Mouse (Mus musculus): ENCODE data around the gene Ubap1l.
A peak's percentile ranks its signal among the peaks of the same experiment; 100 is the strongest.

The Ubap1l gene

DNA sequence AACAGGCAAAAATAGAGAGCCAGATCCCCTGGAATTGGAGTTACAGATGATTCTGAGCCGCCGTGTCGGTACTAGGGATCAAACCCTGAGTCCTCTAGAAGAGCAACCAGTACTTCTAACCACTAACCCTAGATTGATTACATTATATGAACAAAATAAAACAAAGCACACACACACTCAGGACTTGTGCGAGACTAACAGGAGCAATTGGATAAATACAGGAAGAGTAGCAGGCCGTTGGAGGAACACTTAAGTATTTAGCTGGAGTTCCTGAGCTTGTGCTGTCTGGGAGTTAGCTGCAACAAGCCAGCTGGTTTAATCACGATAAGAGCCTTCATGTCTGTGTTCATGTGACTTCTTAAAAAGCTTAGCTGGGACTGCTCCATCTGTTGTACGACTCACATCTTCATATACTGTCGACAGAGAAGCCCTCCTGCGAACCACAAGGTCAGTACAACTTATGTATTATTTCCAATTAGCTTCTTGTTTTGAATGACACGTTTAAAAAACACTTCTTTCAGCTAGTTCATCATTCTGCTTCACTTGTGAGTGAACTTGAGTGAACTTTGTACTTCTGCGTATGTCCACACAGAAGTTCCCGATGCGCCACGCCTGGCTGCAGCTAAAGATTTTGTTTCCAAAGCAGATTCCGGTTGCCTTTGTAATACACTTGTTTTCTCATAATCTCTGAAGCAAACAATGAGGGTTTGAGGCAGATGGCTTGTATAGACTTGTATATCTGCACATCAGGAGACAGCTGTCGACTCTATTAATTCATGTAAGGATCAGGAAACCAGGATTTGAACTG, at the start of gene Ubap1l:
Ubap1l (plus strand) TSS at position 401 of the 808 bp plus-strand sequence.
- DNase-seq (ENCODE audit: low read depth) = no peak

DNA sequence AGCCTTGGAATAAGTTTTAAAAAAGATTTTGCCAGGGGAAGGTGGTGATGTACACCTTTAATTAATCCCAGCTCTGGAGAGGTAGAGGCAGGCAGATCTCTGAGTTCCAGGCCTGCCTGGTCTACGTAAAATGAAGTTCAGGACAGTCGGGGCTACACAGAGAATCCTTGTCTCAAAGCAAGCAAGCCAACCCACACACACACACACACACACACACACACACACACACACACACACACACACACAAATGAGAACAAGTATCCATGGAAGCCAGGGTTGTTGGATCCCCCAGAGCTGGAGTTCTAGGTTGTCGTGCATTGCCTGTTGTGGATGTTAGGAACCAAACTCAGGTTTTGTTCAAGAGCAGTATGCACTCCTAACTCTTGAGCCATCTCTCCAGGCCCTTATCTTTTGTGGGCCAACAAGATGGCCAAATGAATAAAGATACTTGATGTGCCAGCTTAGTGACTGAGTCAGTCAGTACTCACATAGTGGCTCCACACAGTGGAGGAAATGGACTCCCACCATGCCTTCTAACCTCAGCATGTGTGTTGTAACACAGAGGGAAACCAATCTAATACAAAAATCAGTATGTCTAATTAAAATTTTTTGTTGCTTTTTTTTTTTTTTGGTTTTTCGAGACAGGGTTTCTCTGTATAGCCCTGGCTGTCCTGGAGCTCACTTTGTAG, 48.0 kb upstream of the Ubap1l start:
- peak; percentile 18 for DNase-seq (ENCODE audit: low read depth)

DNA sequence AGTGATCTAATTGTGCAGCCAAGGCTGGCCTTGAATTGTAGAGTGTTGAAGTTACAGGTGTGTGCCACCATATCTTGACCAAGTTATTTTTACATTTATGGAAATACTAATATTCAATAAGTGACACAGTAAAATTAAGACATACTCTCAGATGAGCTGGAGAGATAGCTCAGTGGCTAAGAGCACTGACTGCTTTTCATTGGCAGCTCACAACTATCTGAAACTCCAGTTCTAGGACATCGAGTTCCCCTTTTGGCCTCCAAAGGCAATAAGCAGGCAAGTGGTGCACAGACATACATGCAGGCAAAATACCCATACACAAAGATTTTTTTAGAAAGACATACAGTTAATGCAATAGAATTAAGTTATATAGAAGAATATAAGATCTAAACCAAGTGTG, 47.0 kb upstream of the Ubap1l start:
- DNase-seq (ENCODE audit: low read depth) = no peak

DNA sequence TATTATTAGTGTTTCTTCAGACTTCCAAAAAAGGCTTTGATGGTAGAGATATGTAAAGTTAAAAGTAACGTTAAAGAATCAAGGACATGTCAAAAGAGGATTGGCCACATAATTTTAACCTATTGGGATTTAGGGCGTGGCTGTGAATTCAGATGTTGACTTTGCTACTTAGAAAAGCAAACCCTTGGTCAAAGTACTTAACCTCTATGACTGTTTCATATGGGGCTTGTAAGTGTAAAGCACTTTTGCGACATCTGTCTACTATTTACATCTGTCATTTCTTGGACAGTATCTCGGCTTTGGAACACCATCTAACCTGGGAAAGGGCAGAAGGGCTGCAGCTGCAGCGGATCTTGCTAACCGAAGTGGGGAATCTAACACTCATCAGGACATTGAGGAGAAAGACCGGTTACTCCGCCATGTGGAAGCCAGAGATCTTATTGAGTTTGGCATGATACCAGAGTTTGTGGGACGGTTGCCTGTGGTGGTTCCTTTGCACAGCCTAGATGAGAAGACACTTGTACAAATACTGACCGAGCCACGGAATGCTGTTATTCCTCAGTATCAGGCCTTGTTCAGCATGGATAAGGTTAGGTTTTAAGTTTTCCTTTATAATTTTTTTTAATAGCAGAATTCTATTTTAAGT, 38.5 kb upstream of the Ubap1l start:
- DNase-seq (ENCODE audit: low read depth) = no peak

DNA sequence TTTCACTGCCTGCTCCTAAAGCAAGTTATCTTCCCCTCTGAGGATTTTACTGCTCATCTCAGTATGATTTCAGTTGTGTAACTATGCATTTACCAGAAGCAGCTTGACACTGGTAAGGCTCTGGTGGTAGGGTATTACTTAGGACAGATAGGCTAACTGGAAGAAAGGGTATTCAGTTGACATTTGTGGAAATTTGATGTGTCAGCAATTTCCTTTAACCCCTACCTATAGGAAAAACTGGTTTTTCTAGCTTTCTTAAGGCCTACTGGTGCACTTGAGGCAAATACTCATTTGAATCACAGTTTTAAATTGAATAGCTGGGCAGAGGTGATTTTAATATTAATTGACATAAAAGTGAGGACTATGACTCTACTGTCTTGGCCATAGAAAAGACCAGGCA, 34.9 kb upstream of the Ubap1l start:
- DNase-seq (ENCODE audit: low read depth) = no peak

DNA sequence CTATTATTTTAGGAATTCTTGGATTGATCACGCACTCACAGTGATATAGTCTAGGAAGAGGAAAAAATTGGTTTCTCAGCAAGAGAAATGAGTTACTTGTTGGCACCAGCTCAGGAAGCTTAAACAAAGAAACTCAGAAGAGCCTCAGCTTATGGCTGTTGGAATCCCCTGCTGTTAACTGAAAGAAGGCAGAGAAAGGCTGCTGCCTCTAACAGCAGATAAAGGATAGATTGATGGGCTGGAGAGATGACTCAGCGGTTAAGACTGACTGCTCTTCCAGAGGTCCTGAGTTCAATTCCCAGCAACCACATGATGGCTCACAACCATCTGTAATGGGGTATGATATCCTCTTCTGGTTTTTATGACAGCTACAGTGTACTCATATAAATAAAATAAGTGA, 33.5 kb upstream of the Ubap1l start:
- no peak for DNase-seq (ENCODE audit: low read depth)

DNA sequence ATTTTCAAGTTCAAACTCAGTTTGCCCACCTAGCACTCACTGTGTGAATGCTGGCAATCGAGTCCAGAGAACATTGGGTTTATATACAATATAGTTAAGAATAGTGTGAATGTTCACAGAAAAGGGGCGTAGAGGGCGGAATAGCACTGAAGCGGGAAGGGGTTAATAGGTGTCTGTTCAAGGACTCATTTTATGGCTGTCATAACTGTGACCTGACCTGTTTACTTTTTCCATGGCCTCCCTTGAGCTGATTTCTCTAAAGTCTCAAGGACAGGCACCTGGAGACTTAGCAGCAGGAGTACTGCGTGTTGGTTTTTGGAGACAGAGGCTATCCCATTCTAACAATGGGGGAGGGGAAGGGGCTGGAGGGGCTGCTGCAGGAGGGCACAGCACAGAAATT, 26.9 kb upstream of the Ubap1l start:
- no peak for DNase-seq (ENCODE audit: low read depth)

DNA sequence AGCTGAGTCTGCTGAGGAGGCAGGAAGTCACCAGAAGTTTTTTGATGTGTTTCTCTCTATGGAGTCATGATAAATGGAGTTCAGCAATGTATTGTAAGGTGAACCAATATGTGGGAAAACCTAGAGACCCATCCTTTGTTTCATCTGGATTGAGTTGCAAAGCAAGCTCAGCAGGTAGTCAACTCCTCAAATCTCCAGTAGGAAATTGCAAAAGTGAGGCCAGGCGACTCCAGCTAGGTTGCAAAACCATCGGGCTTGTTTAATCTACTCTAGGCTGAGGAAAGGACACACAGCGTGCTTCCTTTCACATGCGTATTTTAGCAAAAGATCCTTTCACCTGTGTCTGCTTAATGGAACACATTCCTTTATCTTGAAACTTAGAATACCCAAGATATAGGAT, 21.7 kb upstream of the Ubap1l start:
- no peak for DNase-seq (ENCODE audit: low read depth)

DNA sequence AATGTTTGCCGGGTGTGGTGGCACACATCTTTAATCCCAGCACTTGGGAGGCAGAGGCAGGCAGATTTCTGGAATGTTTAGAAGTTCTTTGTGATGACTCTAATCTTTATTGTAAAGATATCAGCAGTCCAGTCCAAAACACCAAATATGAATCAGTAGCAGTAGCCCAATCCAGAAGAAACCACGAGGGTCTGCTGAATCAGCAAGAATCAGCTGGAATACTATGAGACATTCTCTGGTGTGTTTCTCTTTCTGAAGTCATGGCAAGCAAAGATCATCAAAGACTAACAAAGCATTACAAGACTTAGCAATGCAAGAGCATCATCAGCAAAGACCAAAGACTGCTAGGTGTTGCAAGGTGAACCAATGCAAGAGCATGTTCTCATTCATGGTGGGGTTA, 20.4 kb upstream of the Ubap1l start:
- DNase-seq (ENCODE audit: low read depth) = no peak

DNA sequence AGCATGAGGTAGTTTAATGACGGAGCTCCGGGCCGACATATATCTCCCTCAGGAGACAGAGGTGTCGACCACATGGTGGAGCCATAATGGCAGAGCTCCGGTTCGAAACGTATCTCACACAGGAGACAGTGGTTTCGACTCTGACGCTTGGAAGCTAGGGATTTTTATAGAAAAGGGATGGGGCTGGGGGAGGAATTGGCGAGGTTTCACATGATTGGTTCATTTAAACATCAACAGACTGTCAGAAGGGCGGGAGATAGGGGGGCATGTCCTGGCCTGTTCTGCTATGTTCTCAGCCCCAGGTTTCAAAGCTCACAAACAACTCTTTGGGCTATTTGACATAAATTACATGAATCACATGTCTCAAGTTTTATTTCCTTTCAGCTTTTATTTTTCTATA, 15.4 kb upstream of the Ubap1l start:
- peak; percentile 12 for DNase-seq (ENCODE audit: low read depth)

DNA sequence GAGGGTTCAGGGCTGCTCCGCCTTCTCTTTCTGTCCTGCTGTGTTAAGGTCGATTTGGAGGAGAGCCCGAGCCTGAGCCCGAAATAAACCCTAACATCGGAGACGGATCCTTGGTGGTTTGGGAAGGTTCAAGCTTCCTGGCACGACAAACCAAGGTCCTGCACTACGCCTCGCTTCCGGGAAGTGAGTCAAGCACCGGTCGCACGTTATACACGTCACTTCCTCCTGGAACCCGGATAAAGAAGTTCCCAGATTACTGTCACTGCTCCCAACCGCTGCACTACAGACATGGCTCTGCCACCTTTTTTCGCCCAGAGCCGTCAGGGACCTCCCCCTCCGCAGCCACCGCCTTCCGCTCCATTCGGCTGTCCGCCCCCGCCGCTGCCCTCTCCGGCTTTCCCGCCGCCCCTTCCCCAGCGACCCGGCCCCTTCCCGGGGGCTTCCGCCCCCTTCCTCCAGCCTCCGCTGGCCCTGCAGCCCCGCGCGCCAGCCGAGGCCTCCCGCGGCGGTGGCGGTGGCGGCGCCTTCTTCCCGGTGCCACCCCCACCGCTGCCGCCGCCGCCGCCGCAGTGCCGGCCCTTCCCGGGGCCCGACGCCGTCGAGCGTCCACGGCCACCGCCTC, 14.9 kb upstream of the Ubap1l start, which contains the start of gene Pdcd7:
Pdcd7 (plus strand) TSS at position 251 of the 622 bp plus-strand sequence.
- DNase-seq (ENCODE audit: low read depth) = peak; percentile 92

DNA sequence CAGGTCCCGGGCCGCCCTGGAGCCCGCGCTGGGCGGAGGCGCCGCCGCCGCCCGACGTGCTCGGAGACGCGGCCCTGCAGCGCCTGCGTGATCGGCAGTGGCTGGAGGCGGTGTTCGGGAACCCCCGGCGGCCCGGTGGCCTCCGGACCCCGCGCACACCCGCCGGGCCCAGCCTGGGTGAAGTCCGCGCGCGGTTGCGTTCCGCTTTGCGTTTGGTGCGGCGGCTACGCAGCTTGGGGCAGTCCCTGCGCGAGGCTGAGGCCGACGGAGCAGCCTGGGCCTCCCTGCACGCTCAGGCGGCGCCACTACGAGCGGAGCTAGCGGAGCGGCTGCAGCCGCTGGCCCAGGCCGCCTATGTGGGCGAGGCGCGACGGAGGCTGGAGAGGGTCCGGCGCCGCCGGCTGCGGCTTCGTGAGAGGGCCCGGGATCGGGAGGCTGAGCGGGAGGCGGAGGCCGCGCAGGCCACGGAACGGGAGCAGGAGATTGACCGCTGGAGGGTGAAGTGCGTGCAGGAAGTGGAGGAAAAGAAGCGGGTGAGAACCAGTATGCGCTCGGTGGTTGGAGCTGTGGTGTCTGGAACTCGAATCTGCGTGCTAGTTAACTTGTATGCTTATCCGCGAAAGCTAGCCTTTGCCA, 14.2 kb upstream of the Ubap1l start:
- DNase-seq (ENCODE audit: low read depth) = peak; percentile 74

DNA sequence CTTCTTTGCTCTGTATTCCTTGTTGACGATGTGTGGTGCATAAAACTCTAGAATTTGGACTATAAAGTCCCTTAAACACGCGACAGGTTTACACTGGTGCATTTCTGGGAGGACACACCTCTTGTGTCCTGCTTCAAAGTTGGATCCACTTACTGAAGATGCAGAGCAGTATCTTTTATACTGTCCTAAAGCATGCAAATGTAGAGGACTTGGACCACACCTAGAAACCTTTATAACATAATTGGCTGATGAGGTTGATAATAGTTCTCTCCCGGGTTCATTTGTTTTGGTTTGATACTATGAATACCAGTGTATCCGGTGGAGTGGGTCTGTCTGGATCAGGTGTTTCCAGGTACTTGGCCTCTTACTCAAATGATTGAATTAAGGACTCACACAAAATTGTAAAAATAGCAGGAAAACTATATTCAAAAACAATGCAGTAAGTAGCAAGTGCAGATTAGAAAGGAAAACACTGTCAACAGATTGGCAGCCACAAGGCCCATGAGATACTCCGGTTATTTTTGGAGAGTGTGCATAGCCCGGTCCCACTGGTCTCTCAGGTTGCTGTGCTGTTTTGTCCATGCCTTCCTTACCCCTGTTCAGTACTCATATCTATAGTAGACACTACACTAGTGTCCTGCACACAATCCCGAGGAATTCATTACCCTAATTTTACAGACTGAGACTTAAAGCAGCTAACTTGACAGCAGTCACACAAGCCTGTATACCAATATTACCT, 13.6 kb upstream of the Ubap1l start:
- no peak for DNase-seq (ENCODE audit: low read depth)

DNA sequence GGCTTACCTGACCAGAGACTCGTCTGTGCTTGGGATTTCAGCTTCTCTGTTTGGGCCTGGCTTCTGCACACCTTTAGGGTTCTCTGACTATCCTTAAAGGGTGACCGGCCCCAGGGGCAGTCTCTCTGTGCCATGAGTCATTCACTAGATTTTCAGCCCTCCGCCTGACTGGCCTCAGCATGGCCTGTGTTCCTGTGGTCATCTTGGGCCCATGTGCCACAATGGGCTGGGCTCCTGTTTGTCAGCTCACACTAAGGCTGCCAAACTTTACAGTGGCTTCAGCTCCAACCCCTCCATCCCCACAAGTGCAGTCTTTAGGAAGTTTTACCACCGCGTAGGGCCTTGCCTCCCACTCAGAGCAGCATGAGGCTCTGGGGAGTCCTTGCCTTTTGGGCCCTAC, 7.6 kb upstream of the Ubap1l start:
- DNase-seq (ENCODE audit: low read depth) = no peak

DNA sequence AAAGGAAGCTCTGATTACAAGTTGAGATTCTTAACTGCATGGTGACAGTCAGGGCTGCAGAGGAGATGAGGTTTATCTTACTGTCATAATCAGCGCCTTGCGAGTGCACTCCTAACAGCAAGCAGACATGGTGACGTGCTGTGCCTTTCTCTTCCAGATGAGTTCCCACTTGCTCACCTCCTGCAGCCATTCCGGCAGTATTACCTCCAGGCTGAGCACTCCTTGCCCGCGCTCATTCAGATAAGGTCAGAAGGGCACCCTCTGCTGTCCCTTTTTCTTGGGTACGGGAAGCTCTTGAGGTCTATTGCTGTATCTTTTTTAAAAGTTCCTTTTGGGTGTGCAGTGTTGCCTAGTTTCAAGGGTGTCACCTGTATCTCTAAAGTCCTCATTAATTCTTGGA, 4.3 kb upstream of the Ubap1l start:
- no peak for DNase-seq (ENCODE audit: low read depth)

DNA sequence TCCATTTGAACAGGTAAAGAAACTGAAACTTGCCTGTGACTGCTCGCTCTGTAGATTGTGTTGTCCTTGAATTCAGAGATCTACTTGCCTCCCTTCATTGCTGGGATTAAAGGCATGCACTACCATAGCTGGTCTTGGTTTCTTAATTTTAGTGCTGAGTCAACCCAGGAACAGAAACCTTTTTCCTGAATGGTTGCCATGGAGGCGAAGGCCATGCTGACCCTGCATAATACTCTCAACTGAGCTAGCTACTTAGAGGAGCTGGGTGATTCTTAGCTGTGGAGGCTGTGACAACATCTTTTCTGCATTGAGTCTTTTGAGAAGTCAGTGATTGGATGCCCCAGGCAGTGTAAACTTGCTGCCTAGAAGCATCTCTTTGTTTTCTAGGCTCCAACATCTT, 3.9 kb upstream of the Ubap1l start:
- no peak for DNase-seq (ENCODE audit: low read depth)

DNA sequence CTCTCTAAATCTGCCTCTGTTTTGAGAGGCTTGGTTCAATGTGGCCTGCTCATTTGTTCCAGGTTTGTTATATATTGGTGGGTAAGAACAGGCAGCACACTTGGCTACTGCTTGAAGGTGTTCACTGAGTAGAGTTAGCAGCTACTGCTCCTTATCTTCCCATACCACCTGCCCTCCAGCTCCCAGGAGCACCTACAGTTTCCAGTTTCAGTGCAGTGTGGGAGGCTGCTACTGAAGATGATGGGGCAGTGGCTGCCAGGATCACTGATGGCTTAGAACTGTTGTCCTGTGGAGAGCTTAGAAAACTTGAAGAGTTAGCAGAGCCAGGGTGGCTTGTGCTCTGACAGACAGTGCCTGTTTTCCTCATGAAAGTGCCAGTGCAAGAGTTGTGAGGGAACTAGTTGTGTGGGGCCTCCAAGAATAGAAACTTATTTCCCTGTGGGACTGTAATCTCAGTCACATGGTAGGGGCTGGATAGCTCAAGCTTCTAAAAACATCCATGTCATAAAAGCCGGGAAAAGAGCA, 1.8 kb upstream of the Ubap1l start:
- DNase-seq (ENCODE audit: low read depth) = no peak

DNA sequence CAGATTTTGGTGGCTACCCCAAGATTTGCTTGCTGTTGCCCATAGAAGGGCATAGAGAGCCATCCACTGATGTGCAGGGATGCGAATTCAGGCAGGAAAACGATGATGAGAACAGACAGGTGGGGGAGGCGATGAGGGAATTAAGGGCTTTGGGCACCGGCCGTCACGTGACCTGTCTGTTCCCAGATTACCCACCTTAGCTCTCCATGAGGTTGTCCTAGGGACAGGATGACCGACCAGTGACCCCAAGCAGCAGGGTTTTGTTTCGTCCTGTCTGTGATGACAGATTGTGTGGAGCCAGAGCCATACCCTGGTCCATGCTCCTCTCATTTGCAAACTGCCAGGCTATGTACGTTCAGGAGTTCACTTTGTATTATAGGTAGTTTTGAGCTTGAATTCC, 2.8 kb downstream of the Ubap1l start:
- no peak for DNase-seq (ENCODE audit: low read depth)

DNA sequence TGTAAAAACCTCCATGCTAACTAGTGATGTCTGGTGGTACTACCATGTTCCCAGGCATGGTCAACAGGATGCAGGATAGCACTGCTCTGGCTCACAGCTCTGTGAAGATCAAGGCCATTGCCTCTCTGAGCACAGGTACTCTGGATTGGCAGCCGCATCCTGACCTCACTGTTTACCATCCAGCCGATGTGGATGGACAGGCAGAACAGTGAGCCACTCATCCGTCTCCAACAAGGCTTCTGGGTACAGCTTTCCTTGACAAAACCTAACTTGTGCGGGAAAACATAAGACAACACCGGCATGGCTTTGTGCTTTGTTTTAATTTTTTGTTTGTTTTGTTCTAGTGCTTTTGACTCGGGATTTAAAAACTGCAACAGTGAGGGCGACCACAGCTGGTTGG, 4.9 kb downstream of the Ubap1l start:
- DNase-seq (ENCODE audit: low read depth) = no peak

DNA sequence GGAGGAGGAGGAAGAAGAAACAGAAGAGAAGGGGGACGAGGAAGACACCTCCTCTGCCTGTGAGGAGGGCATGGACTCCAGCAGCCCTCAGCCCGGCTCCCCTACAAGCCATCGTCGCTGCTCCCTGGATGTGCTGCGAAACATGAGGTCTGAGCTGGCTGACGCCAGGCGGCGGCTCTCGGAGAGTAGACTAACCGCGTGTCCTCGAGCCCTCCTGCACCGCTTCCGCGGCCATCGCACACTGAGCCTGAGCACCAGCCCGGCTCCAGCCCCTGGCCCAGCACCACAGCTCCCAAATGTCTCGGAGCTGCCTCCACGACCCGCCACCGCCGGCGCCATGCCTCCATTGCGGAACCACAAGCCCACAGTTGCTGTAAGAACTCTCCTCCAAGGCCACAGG, 10.9 kb downstream of the Ubap1l start:
- no peak for DNase-seq (ENCODE audit: low read depth)

DNA sequence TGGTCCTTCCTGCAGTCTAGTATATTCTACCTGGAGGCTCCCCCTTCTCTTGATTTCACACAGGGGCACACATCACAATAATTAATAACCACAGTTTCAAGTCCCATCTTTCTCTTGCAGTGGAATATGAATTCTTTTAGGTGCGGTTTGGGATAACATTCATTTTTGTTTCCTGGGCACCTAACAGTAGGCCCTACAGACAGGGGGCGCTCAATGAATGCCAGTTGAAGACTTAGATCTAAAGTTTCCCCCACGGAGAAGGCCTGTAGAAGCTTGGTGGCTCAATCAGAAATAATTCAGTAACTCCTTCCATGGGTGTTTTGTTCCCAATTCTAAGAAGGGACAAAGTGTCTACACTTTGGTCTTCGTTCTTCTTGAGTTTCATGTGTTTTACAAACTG, 11.6 kb downstream of the Ubap1l start:
- peak; percentile 19 for DNase-seq (ENCODE audit: low read depth)

Data from naive thymus-derived CD4-positive, alpha-beta T cell, adult 2 months (primary cell).